Mouse (Mus musculus): ENCODE results near the gene Tnk2. TPM values are rescaled to one million over a fixed set of nuclear protein-coding genes. Genes with fewer than 3 reads are reported as not detected.

Gene Tnk2
- total and polyA plus RNA-seq, 3 experiments: 14.7 to 62.2 (median 31.9) TPM

DNA sequence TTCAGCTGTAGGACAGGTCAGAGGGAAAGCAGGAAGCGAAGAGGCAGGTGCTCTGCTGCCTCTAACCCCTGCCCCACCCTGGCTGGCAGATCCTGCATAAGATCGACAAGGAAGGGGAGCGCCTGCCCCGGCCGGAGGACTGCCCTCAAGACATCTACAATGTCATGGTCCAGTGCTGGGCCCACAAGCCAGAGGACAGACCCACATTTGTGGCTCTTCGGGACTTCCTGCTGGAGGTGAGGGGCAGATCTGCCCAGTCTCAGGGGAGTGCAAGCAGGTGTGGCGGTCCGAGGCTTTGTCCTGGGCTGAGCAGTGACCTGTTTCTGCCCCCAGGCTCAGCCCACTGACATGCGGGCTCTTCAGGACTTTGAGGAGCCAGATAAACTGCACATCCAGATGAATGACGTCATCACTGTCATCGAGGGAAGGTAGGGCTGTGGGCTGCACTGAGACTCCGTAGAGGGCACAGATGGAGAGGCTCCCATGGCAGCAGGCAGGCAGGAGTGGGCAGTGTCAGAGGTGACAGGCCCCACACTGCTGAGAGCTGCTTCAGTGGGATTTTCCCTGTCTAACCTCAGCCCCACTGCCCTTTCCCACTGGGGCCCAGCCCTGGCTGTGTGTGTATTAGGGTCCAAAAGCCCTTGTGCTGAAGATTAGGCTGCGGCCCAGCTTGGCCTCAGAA lies 27.7 kb downstream of the Tnk2 start:
- Histone ChIP-seq H3K4me3 (replicated peaks in 1 of 3; ENCODE audit: low read depth in 2 of 3, low read length in 2 of 3, poor library complexity in 1 of 3) (no peak overlapping the region), H3K4me2 (ENCODE audit: insufficient read depth, low read depth, poor library complexity, severe bottlenecking) (peak overlapping the region; percentile 62), H3K4me1 (ENCODE audit: control insufficient read depth in 1 of 2, insufficient read depth in 2 of 2) (peaks cover 46 to 81% of the 10 kb centered on the region in 2 experiments), H3K79me2 (replicated peaks; ENCODE audit: control insufficient read depth, extremely low read depth, insufficient read depth, poor library complexity, severe bottlenecking) (0 out of 2 replicates have a peak, but pooled peaks cover 3% of the 10 kb centered on the region), H3K9ac (ENCODE audit: insufficient read depth, low read depth) (peak overlapping the region; percentile 11), H3K9me3 (replicated peaks; ENCODE audit: low read length) (no peaks in the 10 kb centered on the region), H3K27me3 (replicated peaks) (no peaks in the 10 kb centered on the region), H3K36me3 (replicated peaks in 1 of 2; ENCODE audit: control insufficient read depth in 1 of 2, insufficient read depth in 1 of 2, low read length in 1 of 2) (peaks cover 14 to 53% of the 10 kb centered on the region in 2 experiments), H3K27ac (ENCODE audit: insufficient read depth, low read depth) (peak overlapping the region; percentile 78)
- in situ Hi-C loops (cut with MboI; ENCODE audit: low pct_ligation_motif_present, low pct_unique_long_range_greater_than_20kb, low sequenced_read_pairs) (loop anchor here (5.0 kb wide), 2 partner anchors 39 to 169 kb away; no protein-coding TSS in a partner anchor), dilution Hi-C loops (cut with MboI; ENCODE audit: extremely low pct_ligation_motif_present, extremely low pct_unique_long_range_greater_than_20kb, low sequenced_read_pairs) (no loop called here)
- DNase-seq (ENCODE audit: extremely low read depth): no peak
- TF ChIP-seq GABPA (IDR thresholded peaks at IDR 0.05; ENCODE audit: insufficient replicate concordance, low read depth, low read length): no peak
- no peak for TF ChIP-seq MAZ (IDR thresholded peaks at IDR 0.05; ENCODE audit: low read depth, low read length)
- TF ChIP-seq KAT2A (IDR thresholded peaks at IDR 0.05; ENCODE audit: insufficient replicate concordance, low read length): no peak
- no peak for TF ChIP-seq ZKSCAN1 (IDR thresholded peaks at IDR 0.05; ENCODE audit: borderline replicate concordance, low read depth, low read length)
- peak; percentile 55; the same call in 1 of the 2 replicates for TF ChIP-seq EP300 (IDR thresholded peaks at IDR 0.05; ENCODE audit: low read length)
- TF ChIP-seq POLR2A (IDR thresholded peaks at IDR 0.05; ENCODE audit: low read depth, low read length): no peak
- no peak; the same call in 1 of the 2 replicates for TF ChIP-seq MAFK (IDR thresholded peaks at IDR 0.05; ENCODE audit: insufficient replicate concordance, low read length)
- TF ChIP-seq RAD21 (IDR thresholded peaks at IDR 0.05; ENCODE audit: low read depth, low read length): no peak
- peak; percentile 45; the same call in 1 of the 2 replicates for TF ChIP-seq BHLHE40 (IDR thresholded peaks at IDR 0.05; ENCODE audit: low read depth, low read length)
- peak; percentile 78 for TF ChIP-seq RCOR1 (conservative IDR thresholded peaks at IDR 0.05; ENCODE audit: low read depth, low read length)
- TF ChIP-seq SIN3A (IDR thresholded peaks at IDR 0.05; ENCODE audit: low read length): peak; percentile 53; the same call in 1 of the 2 replicates
- TF ChIP-seq ETS1 (conservative IDR thresholded peaks at IDR 0.05; ENCODE audit: low read depth, low read length): 0 out of 2 replicates have a peak, but pooled peaks have one; percentile 6
- TF ChIP-seq IRF4 (IDR thresholded peaks at IDR 0.05; ENCODE audit: low read depth, low read length): peak; percentile 46; the same call in 1 of the 2 replicates
- TF ChIP-seq TBP (conservative IDR thresholded peaks at IDR 0.05; ENCODE audit: low read depth, low read length): no peak
- TF ChIP-seq MAX (IDR thresholded peaks at IDR 0.05; ENCODE audit: low read length): peak; percentile 54; the same call in 1 of the 2 replicates
- TF ChIP-seq POLR2AphosphoS2 (IDR thresholded peaks at IDR 0.05; ENCODE audit: low read depth, low read length): no peak
- no peak for TF ChIP-seq ZC3H11A (IDR thresholded peaks at IDR 0.05; ENCODE audit: low read depth, low read length)
- TF ChIP-seq E2F4 (IDR thresholded peaks at IDR 0.05; ENCODE audit: insufficient replicate concordance, low read depth, low read length): no peak
- peak; percentile 65 for TF ChIP-seq JUND (conservative IDR thresholded peaks at IDR 0.05; ENCODE audit: low read depth, low read length)
- TF ChIP-seq PAX5 (IDR thresholded peaks at IDR 0.05; ENCODE audit: low read length): no peak
- TF ChIP-seq CTCF (conservative IDR thresholded peaks at IDR 0.05 in 1 of 2, IDR thresholded peaks at IDR 0.05 in 1 of 2; ENCODE audit: low read depth in 2 of 2, low read length in 2 of 2): no peak
- TF ChIP-seq NELFE (IDR thresholded peaks at IDR 0.05; ENCODE audit: low read depth, low read length): peak; percentile 23; the same call in 1 of the 2 replicates
- no peak for TF ChIP-seq MYC (IDR thresholded peaks at IDR 0.05; ENCODE audit: low read depth, low read length)
- TF ChIP-seq ZNF384 (IDR thresholded peaks at IDR 0.05; ENCODE audit: low read depth, low read length): no peak
- no peak for TF ChIP-seq ZMIZ1 (IDR thresholded peaks at IDR 0.05; ENCODE audit: low read depth, low read length)
- no peak for TF ChIP-seq UBTF (IDR thresholded peaks at IDR 0.05; ENCODE audit: low read depth, low read length)
- TF ChIP-seq JUN (IDR thresholded peaks at IDR 0.05; ENCODE audit: insufficient read depth, low read depth, low read length): peak; percentile 50
- TF ChIP-seq MXI1 (IDR thresholded peaks at IDR 0.05; ENCODE audit: low read depth, low read length): no peak; the same call in 1 of the 2 replicates
- TF ChIP-seq CHD1 (IDR thresholded peaks at IDR 0.05; ENCODE audit: low read depth, low read length): no peak
- TF ChIP-seq TCF12 (IDR thresholded peaks at IDR 0.05; ENCODE audit: low read depth, low read length): peak; percentile 54
- TF ChIP-seq USF2 (conservative IDR thresholded peaks at IDR 0.05; ENCODE audit: low read depth, low read length): no peak
- TF ChIP-seq USF1 (IDR thresholded peaks at IDR 0.05; ENCODE audit: low read depth, low read length): no peak
- peak; percentile 51 for TF ChIP-seq MEF2A (IDR thresholded peaks at IDR 0.05; ENCODE audit: borderline replicate concordance, low read depth, low read length)
- TF ChIP-seq ELF1 (IDR thresholded peaks at IDR 0.05; ENCODE audit: low read depth, low read length): peak; percentile 24; the same call in 1 of the 2 replicates
- no peak; the same call in 1 of the 2 replicates for TF ChIP-seq HCFC1 (IDR thresholded peaks at IDR 0.05; ENCODE audit: low read depth, low read length)
- TF ChIP-seq NRF1 (IDR thresholded peaks at IDR 0.05; ENCODE audit: low read depth, low read length): no peak
- TF ChIP-seq CHD2 (IDR thresholded peaks at IDR 0.05; ENCODE audit: low read length): no peak
- TF ChIP-seq SMC3 (IDR thresholded peaks at IDR 0.05; ENCODE audit: low read depth, low read length): no peak
